Mouse (Mus musculus) limb, embryonic 10.5 days (tissue): ENCODE data around the gene Uts2r. TPM values are rescaled to one million over a fixed set of nuclear protein-coding genes. Genes with fewer than 3 reads are reported as not detected.

Source experiments
- polyA plus RNA-seq: library from polyadenylated mRNA; unstranded; fragments of >200 nt; fragmentation: Nextera tagmentation; extraction: Ambion mirVana; gene quantifications from 2 replicates; pipeline ENCODE4 v1.2.1, GENCODE M21; 2016

The Uts2r gene
- polyA plus RNA-seq, 1 experiment from 2014 or later: 0.11 TPM

Other genes with a start within 250 kb of the Uts2r start
- 7.0 and 7.2 TPM in 2 replicates for gene Ccdc57, start 227.4 kb upstream of the Uts2r start, polyA plus RNA-seq
- 119 and 165 TPM in 2 replicates for gene Slc16a3, start 211.8 kb upstream of the Uts2r start, polyA plus RNA-seq
- 126 and 136 TPM in 2 replicates for gene Csnk1d, start 168.9 kb upstream of the Uts2r start, polyA plus RNA-seq
- not detected in 2 replicates for gene Cd7, start 120.9 kb upstream of the Uts2r start, polyA plus RNA-seq
- gene Sectm1b, start 96.7 kb upstream of the Uts2r start, polyA plus RNA-seq: not detected in 2 replicates
- not detected in 2 replicates for gene Sectm1a, start 79.1 kb upstream of the Uts2r start, polyA plus RNA-seq
- gene Tex19.2, start 41.6 kb upstream of the Uts2r start, polyA plus RNA-seq: not detected in 2 replicates
- 0.09 TPM in 1 of 2 replicates, not detected in the other for gene Tex19.1, start 14.1 kb upstream of the Uts2r start, polyA plus RNA-seq
- gene Hexdc, start 44.2 kb downstream of the Uts2r start, polyA plus RNA-seq: 5.7 and 9.0 TPM in 2 replicates
- 17.0 and 19.1 TPM in 2 replicates for gene Ogfod3, start 44.4 kb downstream of the Uts2r start, polyA plus RNA-seq
- 29.4 and 33.8 TPM in 2 replicates for gene Cybc1, start 69.1 kb downstream of the Uts2r start, polyA plus RNA-seq
- gene Narf, start 77.0 kb downstream of the Uts2r start, polyA plus RNA-seq: 40.8 and 60.4 TPM in 2 replicates
- 11.0 and 11.1 TPM in 2 replicates for gene Foxk2, start 99.7 kb downstream of the Uts2r start, polyA plus RNA-seq
- 108 and 119 TPM in 2 replicates for gene Wdr45b, start 194.2 kb downstream of the Uts2r start, polyA plus RNA-seq
- 0.54 and 1.2 TPM in 2 replicates for gene Rab40b, start 228.0 kb downstream of the Uts2r start, polyA plus RNA-seq